Comparison of ENCODE assay signal across 24 mouse cellular contexts in the genomic region with DNA sequence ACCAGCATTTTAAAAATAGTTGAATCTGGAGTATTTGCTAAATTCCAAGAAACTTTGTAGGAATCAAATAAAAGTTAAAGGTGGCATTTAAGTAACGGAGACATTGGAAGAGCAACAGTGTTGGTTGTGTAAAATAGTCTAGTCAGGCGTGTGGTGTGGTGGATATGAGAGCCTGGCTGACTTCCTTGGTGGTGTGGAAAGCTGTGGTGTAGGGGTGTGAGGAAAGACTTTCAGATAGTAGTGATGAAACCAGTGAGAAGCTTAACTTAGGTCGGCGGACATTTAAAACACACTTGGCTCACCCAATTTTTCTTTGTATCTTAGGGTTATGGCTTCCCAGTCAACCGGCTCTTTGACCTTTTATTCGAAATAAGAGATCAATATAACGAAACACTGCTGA.
"Had no signal": no experiment of that assay in that cellular context is flagged by ENCODE, and none has a peak within 500 bp of the region (broad histone marks: within the 10 kb centered on the region; RNA-seq: fewer than 3 reads in every experiment).

No protein-coding gene starts in this region.

- H3K4me3 ChIP-seq: heart, adult 2 months; heart, embryonic 13.5 days; heart, embryonic 15.5 days; hindbrain, embryonic 10.5 days; hindbrain, embryonic 12.5 days; intestine, embryonic 15.5 days; layer of hippocampus, adult 2 months; left cerebral cortex, adult 2 months; limb, embryonic 10.5 days; limb, embryonic 12.5 days had no signal

- DNase-seq: gastrocnemius, postnatal 14 days; gastrocnemius, postnatal 36 days; heart, adult 2 months; heart, postnatal 14 days; heart, postnatal 4 days; kidney, adult 18-20 months; kidney, adult 8-10 months; kidney, postnatal 10 days; kidney, postnatal 25 days; kidney, postnatal 4 days; liver had no signal

- H3K27ac ChIP-seq: heart, adult 2 months; heart, embryonic 13.5 days; heart, embryonic 15.5 days; hindbrain, embryonic 10.5 days; hindbrain, embryonic 12.5 days; hindbrain, embryonic 14.5 days; intestine, embryonic 15.5 days; layer of hippocampus, adult 2 months; left cerebral cortex, adult 2 months; limb, embryonic 10.5 days; limb, embryonic 12.5 days had no signal

- ATAC-seq: hindbrain, embryonic 16.5 days; inflammation-experienced regulatory T-cells, adult 6 months; intestine, embryonic 15.5 days; intestine, postnatal 0 days had no signal
